Mouse (Mus musculus): ENCODE results near the gene Zfp276. TPM values are rescaled to one million over a fixed set of nuclear protein-coding genes. Genes with fewer than 3 reads are reported as not detected.

The Zfp276 gene
- polyA plus RNA-seq, 2 experiments = 19.9 to 44.2 TPM

GRCm38 (mm10) chr8:123245543-123245942 lies 8.5 kb upstream of the Zfp276 start:
- H3K9ac ChIP-seq (ENCODE audit: low read depth, low read length, severe bottlenecking) = no peak overlapping the region
- ATAC-seq (ENCODE audit: low FRiP score, low read depth) = no peak
- H3K9me3 ChIP-seq (ENCODE audit: control insufficient read depth, low read length) = no peaks in the 10 kb centered on the region
- TF ChIP-seq POLR2A (IDR thresholded peaks at IDR 0.05; ENCODE audit: borderline replicate concordance, extremely low read depth, insufficient read depth, insufficient read length) = no peak
- no peak for DNase-seq (ENCODE audit: low spot score)
- no peak overlapping the region for H3K4me3 ChIP-seq (replicated peaks; ENCODE audit: low read length)
- H3K27ac ChIP-seq (replicated peaks; ENCODE audit: low read depth, low read length) = no peak overlapping the region
- 90% methylated on average over 12 of the region's 12 CpGs for WGBS
- H3K27me3 ChIP-seq (ENCODE audit: control insufficient read depth, insufficient read depth, low read length) = no peaks in the 10 kb centered on the region
- H3K4me2 ChIP-seq (replicated peaks; ENCODE audit: low read depth, low read length, severe bottlenecking) = no peak overlapping the region
- H3K36me3 ChIP-seq (ENCODE audit: control insufficient read depth, insufficient read depth, low read length) = peaks cover 85% of the 10 kb centered on the region
- no peaks in the 10 kb centered on the region for H3K4me1 ChIP-seq (ENCODE audit: control insufficient read depth, insufficient read depth, low read length)

- TF ChIP-seq POLR2A (IDR thresholded peaks at IDR 0.05; ENCODE audit: borderline replicate concordance, extremely low read depth, insufficient read depth, insufficient read length) = no peak
- no peak overlapping the region for H3K9ac ChIP-seq (ENCODE audit: low read depth, low read length, severe bottlenecking)
- no peak overlapping the region for H3K27ac ChIP-seq (replicated peaks; ENCODE audit: low read depth, low read length)
- no peak overlapping the region for H3K4me2 ChIP-seq (replicated peaks; ENCODE audit: low read depth, low read length, severe bottlenecking)
- no peaks in the 10 kb centered on the region for H3K27me3 ChIP-seq (ENCODE audit: control insufficient read depth, insufficient read depth, low read length)
- no peaks in the 10 kb centered on the region for H3K9me3 ChIP-seq (ENCODE audit: control insufficient read depth, low read length)
- H3K36me3 ChIP-seq (ENCODE audit: control insufficient read depth, insufficient read depth, low read length) = peaks cover 87% of the 10 kb centered on the region
- no peak for ATAC-seq (ENCODE audit: low FRiP score, low read depth)
- 96% methylated on average over 6 of the region's 6 CpGs for WGBS
- peaks cover 3% of the 10 kb centered on the region; the same call in 1 of the 2 replicates for H3K4me1 ChIP-seq (ENCODE audit: control insufficient read depth, insufficient read depth, low read length)
- no peak overlapping the region for H3K4me3 ChIP-seq (replicated peaks; ENCODE audit: low read length)
- DNase-seq (ENCODE audit: low spot score) = no peak
Observed at GRCm38 (mm10) chr8:123247748-123248147, 6.2 kb upstream of the Zfp276 start.

- Histone ChIP-seq H3K27ac (replicated peaks; ENCODE audit: low read depth, low read length) (no peak overlapping the region), H3K36me3 (ENCODE audit: control insufficient read depth, insufficient read depth, low read length) (peaks cover 79% of the 10 kb centered on the region), H3K9ac (ENCODE audit: low read depth, low read length, severe bottlenecking) (no peak overlapping the region), H3K4me1 (ENCODE audit: control insufficient read depth, insufficient read depth, low read length) (peaks cover 10% of the 10 kb centered on the region), H3K9me3 (ENCODE audit: control insufficient read depth, low read length) (no peaks in the 10 kb centered on the region), H3K27me3 (ENCODE audit: control insufficient read depth, insufficient read depth, low read length) (no peaks in the 10 kb centered on the region), H3K4me3 (replicated peaks; ENCODE audit: low read length) (no peak overlapping the region), H3K4me2 (replicated peaks; ENCODE audit: low read depth, low read length, severe bottlenecking) (no peak overlapping the region)
- DNase-seq (ENCODE audit: low spot score) = no peak
- 89% methylated on average over 8 of the region's 8 CpGs for WGBS
- no peak for ATAC-seq (ENCODE audit: low FRiP score, low read depth)
- TF ChIP-seq POLR2A (IDR thresholded peaks at IDR 0.05; ENCODE audit: borderline replicate concordance, extremely low read depth, insufficient read depth, insufficient read length) = no peak
Observed at GRCm38 (mm10) chr8:123248596-123248995, 5.4 kb upstream of the Zfp276 start.

GRCm38 (mm10) chr8:123250940-123251339 lies 3.1 kb upstream of the Zfp276 start:
- peaks cover 61% of the 10 kb centered on the region for H3K36me3 ChIP-seq (ENCODE audit: control insufficient read depth, insufficient read depth, low read length)
- H3K4me2 ChIP-seq (replicated peaks; ENCODE audit: low read depth, low read length, severe bottlenecking) = no peak overlapping the region
- H3K4me3 ChIP-seq (replicated peaks; ENCODE audit: low read length) = no peak overlapping the region
- WGBS = 95% methylated on average over 5 of the region's 5 CpGs
- H3K27me3 ChIP-seq (ENCODE audit: control insufficient read depth, insufficient read depth, low read length) = no peaks in the 10 kb centered on the region
- peaks cover 19% of the 10 kb centered on the region for H3K4me1 ChIP-seq (ENCODE audit: control insufficient read depth, insufficient read depth, low read length)
- ATAC-seq (ENCODE audit: low FRiP score, low read depth) (no peak), DNase-seq (ENCODE audit: low spot score) (no peak)
- no peak overlapping the region for H3K9ac ChIP-seq (ENCODE audit: low read depth, low read length, severe bottlenecking)
- no peak for TF ChIP-seq POLR2A (IDR thresholded peaks at IDR 0.05; ENCODE audit: borderline replicate concordance, extremely low read depth, insufficient read depth, insufficient read length)
- H3K27ac ChIP-seq (replicated peaks; ENCODE audit: low read depth, low read length) = no peak overlapping the region
- H3K9me3 ChIP-seq (ENCODE audit: control insufficient read depth, low read length) = no peaks in the 10 kb centered on the region

GRCm38 (mm10) chr8:123252925-123253324 lies 1.1 kb upstream of the Zfp276 start:
- DNase-seq (ENCODE audit: low spot score) (no peak), ATAC-seq (ENCODE audit: low FRiP score, low read depth) (no peak)
- Histone ChIP-seq H3K9me3 (ENCODE audit: control insufficient read depth, low read length) (no peaks in the 10 kb centered on the region), H3K9ac (ENCODE audit: low read depth, low read length, severe bottlenecking) (peak overlapping the region; percentile 94), H3K27me3 (ENCODE audit: control insufficient read depth, insufficient read depth, low read length) (no peaks in the 10 kb centered on the region), H3K4me2 (replicated peaks; ENCODE audit: low read depth, low read length, severe bottlenecking) (peak overlapping the region; percentile 72), H3K4me1 (ENCODE audit: control insufficient read depth, insufficient read depth, low read length) (peaks cover 19% of the 10 kb centered on the region), H3K4me3 (replicated peaks; ENCODE audit: low read length) (peak overlapping the region; percentile 83), H3K36me3 (ENCODE audit: control insufficient read depth, insufficient read depth, low read length) (peaks cover 60% of the 10 kb centered on the region), H3K27ac (replicated peaks; ENCODE audit: low read depth, low read length) (no peak overlapping the region)
- WGBS = 40% methylated on average over 4 of the region's 4 CpGs
- TF ChIP-seq POLR2A (IDR thresholded peaks at IDR 0.05; ENCODE audit: borderline replicate concordance, extremely low read depth, insufficient read depth, insufficient read length) = no peak
